Mouse (Mus musculus) retina, adult 2 months (tissue): ENCODE results near the gene Map3k7cl.

Experiments
- DNase-seq: peaks from one replicate; pipeline ENCODE4 v3.0.0-alpha.2; 2012; ENCODE audit warnings: low read depth, low spot score

The Map3k7cl gene

GRCm38 (mm10) chr16:87635841-87636240 is 82.7 kb downstream of the Map3k7cl start:
- DNase-seq: no peak

GRCm38 (mm10) chr16:87638098-87638497 is 85.0 kb downstream of the Map3k7cl start:
- no peak for DNase-seq

- no peak for DNase-seq
Observed at GRCm38 (mm10) chr16:87642234-87642633, 89.1 kb downstream of the Map3k7cl start.

- DNase-seq: no peak
Observed at GRCm38 (mm10) chr16:87644111-87644770, 91.1 kb downstream of the Map3k7cl start.
